Mouse (Mus musculus) hindbrain, embryonic 15.5 days (tissue): ENCODE results near the gene Zfp82. TPM values are rescaled to one million over a fixed set of nuclear protein-coding genes. Genes with fewer than 3 reads are reported as not detected.

Source experiments
- ATAC-seq: fragments of 200-750 bp; cut with Nextera tagmentation; 2 replicates; pipeline ENCODE4 v1.8.0; 2017; ENCODE audit warnings: low read depth, moderate number of reproducible peaks, moderate TSS enrichment; ENCODE audit not compliant: low FRiP score
- H3K27ac ChIP-seq: fragments of 300-500 bp; sonication (generic); replicated peaks from 2 replicates; pipeline ENCODE4 v1.5.1; 2015; ENCODE audit warnings: mild to moderate bottlenecking, inconsistent platforms
- H3K27me3 ChIP-seq: fragments of 300-500 bp; sonication (generic); 2 replicates; pipeline ENCODE4 v1.6.1; 2015; ENCODE audit warnings: control low read depth, inconsistent platforms
- H3K36me3 ChIP-seq: fragments of 300-500 bp; sonication (generic); 2 replicates; pipeline ENCODE4 v1.6.1; 2015; ENCODE audit warnings: control low read depth, inconsistent platforms
- H3K4me1 ChIP-seq: fragments of 300-500 bp; sonication (generic); replicated peaks from 2 replicates; pipeline ENCODE4 v1.6.1; 2015; ENCODE audit warnings: control low read depth, inconsistent platforms
- H3K4me2 ChIP-seq: fragments of 300-500 bp; sonication (generic); 2 replicates; pipeline ENCODE4 v1.6.1; 2015; ENCODE audit warnings: moderate library complexity, mild to moderate bottlenecking, inconsistent platforms
- H3K4me3 ChIP-seq: fragments of 300-500 bp; sonication (generic); 2 replicates; pipeline ENCODE4 v1.5.1; 2015; ENCODE audit warnings: mild to moderate bottlenecking, inconsistent platforms
- H3K9ac ChIP-seq: fragments of 300-500 bp; sonication (generic); 2 replicates; pipeline ENCODE4 v1.6.1; 2015; ENCODE audit warnings: inconsistent platforms
- H3K9me3 ChIP-seq: fragments of 300-500 bp; sonication (generic); 2 replicates; pipeline ENCODE4 v1.6.1; 2016; ENCODE audit warnings: control low read depth, inconsistent platforms
- WGBS: fragments of 180-500 bp; shearing (Covaris S2); methylation state at CpG from one replicate; pipeline ENCODE4 v1.1.7; 2015; 5-methylcytosine and 5-hydroxymethylcytosine counted together
- polyA plus RNA-seq: library from polyadenylated mRNA; unstranded; fragments of >200 nt; fragmentation: Nextera tagmentation; extraction: Ambion mirVana; gene quantifications from 2 replicates; pipeline ENCODE4 v1.2.1, GENCODE M21; 2015

The Zfp82 gene
- polyA plus RNA-seq, 1 experiment from 2014 or later: 8.6 TPM

- Histone ChIP-seq H3K9ac (peak overlapping the region; percentile 64), H3K4me1 (peaks cover 41% of the 10 kb centered on the region), H3K27me3 (no peaks in the 10 kb centered on the region), H3K4me3 (peak overlapping the region; percentile 58), H3K36me3 (peaks cover 6% of the 10 kb centered on the region; the same call in 1 of the 2 replicates), H3K9me3 (no peaks in the 10 kb centered on the region), H3K4me2 (peak overlapping the region; percentile 88), H3K27ac (peak overlapping the region; percentile 91)
- WGBS: 7% methylated on average over 9 of the region's 9 CpGs
- no peak for ATAC-seq
Observed at GRCm38 (mm10) chr7:30090970-30091585, 18.4 kb upstream of the Zfp82 start.

GRCm38 (mm10) chr7:30090092-30090969, 17.6 kb upstream of the Zfp82 start, which contains the start of the genes Gm26920 and Zfp566:
TSS of gene Gm26920 (minus strand) at chr7:30090410.
TSS of gene Zfp566 (minus strand) at chr7:30090527.
- no peaks in the 10 kb centered on the region for H3K9me3 ChIP-seq
- peaks cover 38% of the 10 kb centered on the region for H3K4me1 ChIP-seq
- H3K36me3 ChIP-seq: peaks cover 14% of the 10 kb centered on the region
- no peaks in the 10 kb centered on the region for H3K27me3 ChIP-seq
- ATAC-seq: peak; percentile 94
- H3K4me3 ChIP-seq: peak within 1 kb of the TSS; percentile 58
- H3K27ac ChIP-seq: peak within 1 kb of the TSS; percentile 91
- peak within 1 kb of the TSS; percentile 88 for H3K4me2 ChIP-seq
- peak within 1 kb of the TSS; percentile 64 for H3K9ac ChIP-seq
- under 1% methylated on average over 40 of the region's 40 CpGs for WGBS

GRCm38 (mm10) chr7:30089405-30089804, 16.7 kb upstream of the Zfp82 start:
- Histone ChIP-seq H3K4me3 (peak overlapping the region; percentile 58), H3K4me1 (peaks cover 37% of the 10 kb centered on the region), H3K4me2 (peak overlapping the region; percentile 88), H3K27me3 (no peaks in the 10 kb centered on the region), H3K9ac (peak overlapping the region; percentile 64), H3K27ac (no peak overlapping the region; the same call in 1 of the 2 replicates), H3K36me3 (peaks cover 22% of the 10 kb centered on the region), H3K9me3 (no peaks in the 10 kb centered on the region)
- no peak for ATAC-seq
- 15% methylated on average over 6 of the region's 6 CpGs for WGBS

GRCm38 (mm10) chr7:30086524-30086923, 13.8 kb upstream of the Zfp82 start:
- H3K4me2 ChIP-seq: no peak overlapping the region
- H3K4me3 ChIP-seq: no peak overlapping the region
- no peak overlapping the region for H3K9ac ChIP-seq
- H3K36me3 ChIP-seq: peaks cover 34% of the 10 kb centered on the region
- no peaks in the 10 kb centered on the region for H3K27me3 ChIP-seq
- ATAC-seq: no peak
- WGBS: 95% methylated on average over 9 of the region's 9 CpGs
- H3K9me3 ChIP-seq: no peaks in the 10 kb centered on the region
- peaks cover 31% of the 10 kb centered on the region for H3K4me1 ChIP-seq
- H3K27ac ChIP-seq: no peak overlapping the region

GRCm38 (mm10) chr7:30064622-30065021, 8.1 kb downstream of the Zfp82 start:
- no peaks in the 10 kb centered on the region for H3K27me3 ChIP-seq
- H3K9me3 ChIP-seq: no peaks in the 10 kb centered on the region
- no peaks in the 10 kb centered on the region for H3K4me1 ChIP-seq
- H3K27ac ChIP-seq: no peak overlapping the region
- WGBS: 85% methylated on average over 5 of the region's 5 CpGs
- no peak overlapping the region for H3K9ac ChIP-seq
- H3K4me2 ChIP-seq: no peak overlapping the region
- ATAC-seq: no peak
- no peak overlapping the region for H3K4me3 ChIP-seq
- H3K36me3 ChIP-seq: peaks cover 51% of the 10 kb centered on the region

- H3K27ac ChIP-seq: no peak overlapping the region
- H3K4me2 ChIP-seq: no peak overlapping the region
- no peaks in the 10 kb centered on the region for H3K4me1 ChIP-seq
- WGBS: 94% methylated on average over 5 of the region's 5 CpGs
- no peaks in the 10 kb centered on the region for H3K9me3 ChIP-seq
- ATAC-seq: no peak
- no peaks in the 10 kb centered on the region for H3K27me3 ChIP-seq
- H3K4me3 ChIP-seq: no peak overlapping the region
- peaks cover 55% of the 10 kb centered on the region for H3K36me3 ChIP-seq
- no peak overlapping the region for H3K9ac ChIP-seq
Observed at GRCm38 (mm10) chr7:30062478-30062877, 10.2 kb downstream of the Zfp82 start.

- Histone ChIP-seq H3K36me3 (peaks cover 61% of the 10 kb centered on the region), H3K27me3 (no peaks in the 10 kb centered on the region), H3K9me3 (no peaks in the 10 kb centered on the region), H3K4me1 (no peaks in the 10 kb centered on the region), H3K27ac (no peak overlapping the region), H3K4me2 (no peak overlapping the region), H3K9ac (no peak overlapping the region), H3K4me3 (no peak overlapping the region)
- WGBS: 90% methylated on average over 6 of the region's 6 CpGs
- ATAC-seq: no peak
Observed at GRCm38 (mm10) chr7:30060341-30060740, 12.4 kb downstream of the Zfp82 start.

- no peak for ATAC-seq
- H3K27me3 ChIP-seq: no peaks in the 10 kb centered on the region
- no peak overlapping the region for H3K4me3 ChIP-seq
- H3K4me1 ChIP-seq: peaks cover 16% of the 10 kb centered on the region
- WGBS: 14% methylated on average over 3 of the region's 3 CpGs
- no peak overlapping the region for H3K4me2 ChIP-seq
- no peaks in the 10 kb centered on the region for H3K9me3 ChIP-seq
- no peak overlapping the region for H3K27ac ChIP-seq
- H3K9ac ChIP-seq: no peak overlapping the region
- H3K36me3 ChIP-seq: peaks cover 22% of the 10 kb centered on the region
Observed at GRCm38 (mm10) chr7:30053591-30053990, 19.1 kb downstream of the Zfp82 start.

GRCm38 (mm10) chr7:30050882-30051548, 21.7 kb downstream of the Zfp82 start, which contains the start of gene Zfp14:
TSS of gene Zfp14 (minus strand) at chr7:30051380.
- Histone ChIP-seq H3K4me2 (peak within 1 kb of the TSS; percentile 73), H3K4me3 (peak within 1 kb of the TSS; percentile 70), H3K27me3 (no peaks in the 10 kb centered on the region), H3K9ac (peak within 1 kb of the TSS; percentile 85), H3K27ac (peak within 1 kb of the TSS; percentile 95), H3K4me1 (peaks cover 16% of the 10 kb centered on the region), H3K9me3 (no peaks in the 10 kb centered on the region), H3K36me3 (peaks cover 12% of the 10 kb centered on the region)
- WGBS: under 1% methylated on average over 40 of the region's 40 CpGs
- ATAC-seq: peak; percentile 99

GRCm38 (mm10) chr7:30048126-30048525, 24.6 kb downstream of the Zfp82 start:
- 89% methylated on average over 4 of the region's 4 CpGs for WGBS
- Histone ChIP-seq H3K4me2 (no peak overlapping the region), H3K9me3 (no peaks in the 10 kb centered on the region), H3K9ac (no peak overlapping the region), H3K27me3 (no peaks in the 10 kb centered on the region), H3K27ac (no peak overlapping the region), H3K36me3 (0 out of 2 replicates have a peak, but pooled peaks cover 6% of the 10 kb centered on the region), H3K4me3 (no peak overlapping the region), H3K4me1 (peaks cover 16% of the 10 kb centered on the region)
- no peak for ATAC-seq

GRCm38 (mm10) chr7:30044354-30044753, 28.3 kb downstream of the Zfp82 start:
- no peaks in the 10 kb centered on the region for H3K9me3 ChIP-seq
- 73% methylated on average over 9 of the region's 9 CpGs for WGBS
- H3K4me3 ChIP-seq: no peak overlapping the region
- no peak overlapping the region for H3K4me2 ChIP-seq
- H3K9ac ChIP-seq: no peak overlapping the region
- H3K27me3 ChIP-seq: no peaks in the 10 kb centered on the region
- H3K4me1 ChIP-seq: no peaks in the 10 kb centered on the region
- no peak for ATAC-seq
- no peak overlapping the region for H3K27ac ChIP-seq
- H3K36me3 ChIP-seq: peaks cover 28% of the 10 kb centered on the region

GRCm38 (mm10) chr7:30034331-30034730, 38.4 kb downstream of the Zfp82 start:
- Histone ChIP-seq H3K4me1 (no peaks in the 10 kb centered on the region), H3K27me3 (no peaks in the 10 kb centered on the region), H3K27ac (no peak overlapping the region), H3K4me3 (no peak overlapping the region), H3K4me2 (no peak overlapping the region), H3K9ac (no peak overlapping the region), H3K9me3 (no peaks in the 10 kb centered on the region), H3K36me3 (peaks cover 33% of the 10 kb centered on the region)
- 96% methylated on average over 12 of the region's 12 CpGs for WGBS
- ATAC-seq: no peak
